Comparison of ENCODE assay signal across 9 mouse cellular contexts in genomic region chr6:116653684-116654454, GRCm38 (mm10). TPM values are rescaled to one million over a fixed set of nuclear protein-coding genes. Genes with fewer than 3 reads are reported as not detected.
DNase-seq lines count a peak whose midpoint lies in the region; ATAC-seq and TF ChIP-seq lines count a peak whose summit lies in the region.
"Had no signal": no experiment of that assay in that cellular context is flagged by ENCODE, and none has a peak within 500 bp of the region (broad histone marks: within the 10 kb centered on the region; RNA-seq: fewer than 3 reads in every experiment).

No protein-coding gene starts in this region.

- H3K36me3 ChIP-seq in forebrain, embryonic 10.5 days (replicated peaks): no peaks in the 10 kb centered on the region; the same call in 1 of the 2 replicates
- no peaks in the 10 kb centered on the region for H3K36me3 ChIP-seq in hindbrain, embryonic 16.5 days (ENCODE audit: control insufficient read depth, insufficient read depth, low read length)
- H3K36me3 ChIP-seq in midbrain, embryonic 10.5 days: peaks cover 32% of the 10 kb centered on the region
- 0 out of 2 replicates have a peak, but pooled peaks cover 3% of the 10 kb centered on the region for H3K36me3 ChIP-seq in small intestine, adult 2 months (ENCODE audit: control insufficient read depth, insufficient read depth, low read length)
- H3K36me3 ChIP-seq: heart, embryonic 13.5 days had no signal

- no peak for TF ChIP-seq POLR2A in small intestine, adult 2 months (IDR thresholded peaks at IDR 0.05; ENCODE audit: low read depth, low read length)

- no peaks in the 10 kb centered on the region for H3K27me3 ChIP-seq in forebrain, embryonic 10.5 days (ENCODE audit: poor library complexity, severe bottlenecking)
- no peaks in the 10 kb centered on the region for H3K27me3 ChIP-seq in hindbrain, embryonic 16.5 days (replicated peaks; ENCODE audit: control insufficient read depth, insufficient read depth, low read length)
- H3K27me3 ChIP-seq in midbrain, embryonic 10.5 days (ENCODE audit: low read depth, poor library complexity, severe bottlenecking): no peaks in the 10 kb centered on the region
- H3K27me3 ChIP-seq in small intestine, adult 2 months (ENCODE audit: control insufficient read depth, insufficient read depth, low read length): no peaks in the 10 kb centered on the region
- H3K27me3 ChIP-seq: heart, embryonic 13.5 days had no signal

- no peak overlapping the region for H3K27ac ChIP-seq in forebrain, embryonic 10.5 days
- H3K27ac ChIP-seq in hindbrain, embryonic 16.5 days (ENCODE audit: low read depth, low read length): no peak overlapping the region
- no peak overlapping the region for H3K27ac ChIP-seq in midbrain, embryonic 10.5 days (replicated peaks)
- H3K27ac ChIP-seq in small intestine, adult 2 months (ENCODE audit: insufficient read depth, low read depth, low read length): no peak overlapping the region
- H3K27ac ChIP-seq: heart, embryonic 13.5 days had no signal

- H3K4me2 ChIP-seq in hindbrain, embryonic 16.5 days (ENCODE audit: low read length): no peak overlapping the region
- H3K4me2 ChIP-seq: heart, embryonic 13.5 days had no signal

- peak; percentile 65 for DNase-seq in gastrocnemius, adult 18-20 months (ENCODE audit: low spot score)
- DNase-seq in gastrocnemius, postnatal 25 days: no peak
- peak; percentile 42 for DNase-seq in adrenal gland, postnatal 25 days
- peak; percentile 61 for DNase-seq in forebrain, embryonic 10.5 days (ENCODE audit: extremely low spot score, low spot score)
- peak; percentile 68 to 73 for DNase-seq in left cerebral cortex, postnatal 25 days (ENCODE audit: low spot score in 2 of 2)
- peak; percentile 64 for DNase-seq in midbrain, embryonic 10.5 days (ENCODE audit: low spot score)

- TF ChIP-seq CTCF in small intestine, adult 2 months (IDR thresholded peaks at IDR 0.05; ENCODE audit: extremely low read depth, insufficient read length, insufficient replicate concordance, low read depth, low read length): peak; percentile 5; the same call in 1 of the 2 replicates

- WGBS in forebrain, embryonic 10.5 days: 64% methylated on average over 9 of the region's 9 CpGs
- WGBS in hindbrain, embryonic 16.5 days: 57% methylated on average over 9 of the region's 9 CpGs
- 62% methylated on average over 9 of the region's 9 CpGs for WGBS in midbrain, embryonic 10.5 days
- 62% methylated on average over 9 of the region's 9 CpGs for WGBS in small intestine, adult 2 months

- no peak overlapping the region for H3K9ac ChIP-seq in hindbrain, embryonic 16.5 days (ENCODE audit: low read depth, low read length)
- H3K9ac ChIP-seq: heart, embryonic 13.5 days had no signal

- peak; percentile 91 for ATAC-seq in hindbrain, embryonic 16.5 days

- H3K9me3 ChIP-seq in forebrain, embryonic 10.5 days: no peaks in the 10 kb centered on the region; the same call in 1 of the 2 replicates
- no peaks in the 10 kb centered on the region for H3K9me3 ChIP-seq in hindbrain, embryonic 16.5 days (ENCODE audit: control insufficient read depth, low read length)
- H3K9me3 ChIP-seq in midbrain, embryonic 10.5 days (replicated peaks): no peaks in the 10 kb centered on the region
- H3K9me3 ChIP-seq: heart, embryonic 13.5 days had no signal

- H3K4me3 ChIP-seq in forebrain, embryonic 10.5 days: no peak overlapping the region
- no peak overlapping the region for H3K4me3 ChIP-seq in hindbrain, embryonic 16.5 days (ENCODE audit: low read length)
- no peak overlapping the region for H3K4me3 ChIP-seq in midbrain, embryonic 10.5 days
- H3K4me3 ChIP-seq in small intestine, adult 2 months (ENCODE audit: low read depth, low read length): no peak overlapping the region
- H3K4me3 ChIP-seq: heart, embryonic 13.5 days had no signal

- peaks cover 6% of the 10 kb centered on the region; the same call in 1 of the 2 replicates for H3K4me1 ChIP-seq in forebrain, embryonic 10.5 days
- H3K4me1 ChIP-seq in hindbrain, embryonic 16.5 days (ENCODE audit: control insufficient read depth, insufficient read depth, low read depth, low read length): peaks cover 3% of the 10 kb centered on the region
- H3K4me1 ChIP-seq in midbrain, embryonic 10.5 days: no peaks in the 10 kb centered on the region
- peaks cover 2% of the 10 kb centered on the region; the same call in 1 of the 2 replicates for H3K4me1 ChIP-seq in small intestine, adult 2 months (ENCODE audit: control insufficient read depth, insufficient read depth, insufficient read length, low read length)

- intact Hi-C loops in left cerebral cortex, postnatal 25 days (cut with DNase I): loop anchor here (1.0 to 10.0 kb wide), 6 partner anchors 23 to 1173 kb away; partner anchors contain the start of gene Cxcl12

RNA-seq across cellular contexts. Expression of gene Depp1, which starts 3.5 kb away (rescaled TPM):
- 10 to 100 TPM; 10.7 to 17.4 TPM for total RNA-seq in gastrocnemius, adult 18-20 months (2021)
- 1 to 10 TPM; 1.5 to 7.2 TPM for total RNA-seq in gastrocnemius, postnatal 25 days (2021)
- total RNA-seq in adrenal gland, postnatal 25 days (2021): 3.6 and 4.7 TPM in 2 replicates
- polyA plus RNA-seq in forebrain, embryonic 10.5 days (2016; fragmentation: Nextera tagmentation; extraction: Ambion mirVana): 5.4 and 6.7 TPM in 2 replicates
- polyA plus RNA-seq in hindbrain, embryonic 16.5 days (2015; fragmentation: Nextera tagmentation; extraction: Ambion mirVana): 11.4 and 17.6 TPM in 2 replicates
- total RNA-seq in left cerebral cortex, postnatal 25 days (2021): 1 to 10 TPM; 1.5 to 2.1 TPM
- 8.6 and 9.2 TPM in 2 replicates for polyA plus RNA-seq in midbrain, embryonic 10.5 days (2016; fragmentation: Nextera tagmentation; extraction: Ambion mirVana)
- 1.4 and 2.6 TPM in 2 replicates for polyA plus RNA-seq in small intestine, adult 2 months (2012; rRNA removed)

RNA-seq across cellular contexts. Expression of gene Rassf4, which starts 19.9 kb away (rescaled TPM):
- total RNA-seq in gastrocnemius, adult 18-20 months (2021): 1 to 10 TPM; 1.4 to 1.8 TPM
- 1 to 10 TPM; 1.2 to 2.3 TPM for total RNA-seq in gastrocnemius, postnatal 25 days (2021)
- 2.2 and 4.8 TPM in 2 replicates for total RNA-seq in adrenal gland, postnatal 25 days (2021)
- 12.1 and 15.2 TPM in 2 replicates for polyA plus RNA-seq in forebrain, embryonic 10.5 days (2016; fragmentation: Nextera tagmentation; extraction: Ambion mirVana)
- 30.3 and 30.8 TPM in 2 replicates for polyA plus RNA-seq in hindbrain, embryonic 16.5 days (2015; fragmentation: Nextera tagmentation; extraction: Ambion mirVana)
- 1 to 10 TPM; 4.6 to 4.8 TPM for total RNA-seq in left cerebral cortex, postnatal 25 days (2021)
- polyA plus RNA-seq in midbrain, embryonic 10.5 days (2016; fragmentation: Nextera tagmentation; extraction: Ambion mirVana): 35.0 and 35.7 TPM in 2 replicates
- 3.7 and 4.4 TPM in 2 replicates for polyA plus RNA-seq in small intestine, adult 2 months (2012; rRNA removed)

RNA-seq across cellular contexts. Expression of gene Zfp422, which starts 25.1 kb away (rescaled TPM):
- total RNA-seq in gastrocnemius, adult 18-20 months (2021): 1 to 10 TPM; 6.7 to 7.2 TPM
- 1 to 10 TPM; 7.9 to 8.4 TPM for total RNA-seq in gastrocnemius, postnatal 25 days (2021)
- total RNA-seq in adrenal gland, postnatal 25 days (2021): 18.8 and 24.6 TPM in 2 replicates
- polyA plus RNA-seq in forebrain, embryonic 10.5 days (2016; fragmentation: Nextera tagmentation; extraction: Ambion mirVana): 299 and 311 TPM in 2 replicates
- 120 and 126 TPM in 2 replicates for polyA plus RNA-seq in hindbrain, embryonic 16.5 days (2015; fragmentation: Nextera tagmentation; extraction: Ambion mirVana)
- total RNA-seq in left cerebral cortex, postnatal 25 days (2021): 10 to 100 TPM; 23.2 to 24.2 TPM
- polyA plus RNA-seq in midbrain, embryonic 10.5 days (2016; fragmentation: Nextera tagmentation; extraction: Ambion mirVana): 308 and 322 TPM in 2 replicates
- 1.3 and 2.9 TPM in 2 replicates for polyA plus RNA-seq in small intestine, adult 2 months (2012; rRNA removed)
